Mouse (Mus musculus) lung, adult 18-20 months (tissue): ENCODE data around the gene Gpr61.

ENCODE experiments used
- DNase-seq, 2 experiments: peaks; one replicate each; pipeline ENCODE4 v3.0.0; 2022; ENCODE audit warnings: mixed read lengths in 2 of 2

The Gpr61 gene

GRCm38 (mm10) chr3:108174672-108175531 lies 20.2 kb upstream of the Gpr61 start:
- no peak for DNase-seq

- DNase-seq: no peak
These were observed 14.5 kb upstream of the Gpr61 start for GRCm38 (mm10) chr3:108169199-108169598.

GRCm38 (mm10) chr3:108167499-108167898 lies 12.8 kb upstream of the Gpr61 start:
- no peak for DNase-seq

GRCm38 (mm10) chr3:108166486-108167211 lies 12.0 kb upstream of the Gpr61 start:
- DNase-seq: peak in 1 of 2 experiments; percentile 37

GRCm38 (mm10) chr3:108165532-108166315 lies 11.0 kb upstream of the Gpr61 start:
- DNase-seq: no peak

GRCm38 (mm10) chr3:108164807-108165206 lies 10.1 kb upstream of the Gpr61 start:
- DNase-seq: peak; percentile 76 to 78

- DNase-seq: no peak
These were observed 9.4 kb upstream of the Gpr61 start for GRCm38 (mm10) chr3:108164091-108164490.

GRCm38 (mm10) chr3:108158383-108159037 lies 3.8 kb upstream of the Gpr61 start:
- DNase-seq: no peak

- DNase-seq: no peak
These were observed 2.4 kb downstream of the Gpr61 start for GRCm38 (mm10) chr3:108152290-108152689.

- DNase-seq: peak; percentile 84 to 88
These were observed 7.1 kb downstream of the Gpr61 start for GRCm38 (mm10) chr3:108147386-108148235.

- no peak for DNase-seq
These were observed 8.0 kb downstream of the Gpr61 start for GRCm38 (mm10) chr3:108146671-108147070.

- peak; percentile 94 to 95 for DNase-seq
These were observed 8.9 kb downstream of the Gpr61 start, which contains the start of gene Gnai3 for GRCm38 (mm10) chr3:108145534-108146445. Gene Gnai3 (minus strand): TSS chr3:108146146.

GRCm38 (mm10) chr3:108140786-108141185 lies 13.9 kb downstream of the Gpr61 start:
- no peak for DNase-seq

- DNase-seq: no peak
These were observed 15.6 kb downstream of the Gpr61 start for GRCm38 (mm10) chr3:108139113-108139512.

GRCm38 (mm10) chr3:108134701-108135100 lies 20.0 kb downstream of the Gpr61 start:
- DNase-seq: no peak

GRCm38 (mm10) chr3:108132484-108132883 lies 22.2 kb downstream of the Gpr61 start:
- no peak for DNase-seq

GRCm38 (mm10) chr3:108131821-108132220 lies 22.9 kb downstream of the Gpr61 start:
- no peak for DNase-seq

- no peak for DNase-seq
These were observed 23.5 kb downstream of the Gpr61 start for GRCm38 (mm10) chr3:108131216-108131615.

GRCm38 (mm10) chr3:108129804-108130203 lies 24.9 kb downstream of the Gpr61 start:
- no peak for DNase-seq

- DNase-seq: no peak
These were observed 25.3 kb downstream of the Gpr61 start for GRCm38 (mm10) chr3:108129367-108129766.
